Mouse (Mus musculus) G1E (cell line): ENCODE measurements around the gene Tes.

Experiments used
- CTCF ChIP-seq: IDR thresholded peaks from 2 replicates; pipeline ENCODE4 v1.5.1; 2012; ENCODE audit warnings: low read depth, low read length, inconsistent platforms, mixed read lengths
- GATA1 ChIP-seq: IDR thresholded peaks from 2 replicates; pipeline ENCODE4 v1.6.1; 2012; ENCODE audit warnings: borderline replicate concordance, low read length, inconsistent platforms, mixed read lengths

DNA sequence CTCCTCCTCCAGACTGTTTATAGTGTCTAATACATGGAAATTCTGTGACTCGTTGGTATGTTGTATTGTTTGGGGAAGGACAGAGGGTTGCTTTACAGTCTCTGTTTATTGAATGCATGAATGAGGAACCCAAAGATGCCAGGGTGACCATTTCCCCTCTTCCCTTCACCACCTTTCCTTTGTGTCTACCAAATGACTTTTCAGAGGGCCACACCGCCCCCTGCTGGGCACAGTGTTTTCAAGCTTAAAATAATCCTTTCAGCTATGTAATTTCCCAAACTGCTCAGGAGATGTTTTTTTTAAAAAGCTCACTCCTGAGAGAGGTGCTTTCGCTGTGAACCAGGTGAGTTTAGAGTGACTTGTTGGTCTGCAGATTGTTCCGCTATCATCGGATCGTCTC, 22.5 kb downstream of the Tes start:
- TF ChIP-seq GATA1 (no peak), CTCF (no peak)
